Mouse (Mus musculus): ENCODE data around the gene Rfesd.

The Rfesd gene

DNA sequence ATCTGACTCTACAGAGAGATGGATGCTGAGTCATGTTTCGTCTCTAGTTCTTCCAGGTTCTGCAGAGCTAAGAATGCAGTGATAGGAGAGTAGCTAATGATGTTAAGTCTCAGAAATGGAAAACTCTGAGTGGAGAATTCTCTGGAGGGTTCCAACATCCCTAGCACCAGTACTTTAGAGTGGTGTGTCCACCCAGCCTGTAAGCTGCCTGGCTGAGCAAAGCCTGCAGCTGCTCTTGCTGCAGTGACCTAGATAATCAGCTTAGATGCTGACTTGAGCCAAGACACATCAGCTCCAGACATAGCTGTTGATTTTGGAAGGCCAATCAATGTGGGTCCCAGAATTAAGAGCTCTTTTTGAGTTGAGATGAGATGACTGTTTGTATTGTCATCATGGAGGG is 30.4 kb downstream of the Rfesd start:
- in situ Hi-C loops (cut with MboI, MseI), result no loop called here

DNA sequence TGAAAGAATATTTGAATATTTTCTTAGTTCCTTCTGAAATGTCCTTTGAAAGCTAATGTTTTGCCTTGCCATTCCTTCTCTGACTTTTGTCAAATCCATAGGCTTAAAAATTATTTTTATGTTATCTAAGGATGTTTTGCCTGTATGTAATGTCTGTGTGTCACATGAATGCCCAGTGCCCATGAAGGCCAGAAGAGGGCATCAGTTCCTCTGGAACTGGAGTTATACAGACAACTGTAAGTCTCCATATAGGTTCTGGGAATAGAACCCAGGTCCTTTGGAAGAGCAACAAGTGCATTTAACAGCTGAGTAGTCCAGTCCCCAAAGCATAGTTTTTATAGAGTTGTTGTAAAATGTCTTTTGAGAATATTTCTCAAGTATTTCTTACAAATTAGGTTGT is 36.6 kb downstream of the Rfesd start:
- in situ Hi-C loops (cut with MboI, MseI), result no loop called here

GRCm38 (mm10) chr13:75976649-75977048 is 41.9 kb downstream of the Rfesd start:
- in situ Hi-C loops (cut with MboI, MseI), result loop anchor here in 1 of 2 experiments (10.0 kb wide), 1 partner anchor 62 kb away; no protein-coding TSS in a partner anchor

- in situ Hi-C loops (cut with MboI, MseI), result loop anchor here in 1 of 2 experiments (10.0 kb wide), 1 partner anchor 61 kb away; no protein-coding TSS in a partner anchor
These were observed 42.3 kb downstream of the Rfesd start for GRCm38 (mm10) chr13:75976218-75976617.

DNA sequence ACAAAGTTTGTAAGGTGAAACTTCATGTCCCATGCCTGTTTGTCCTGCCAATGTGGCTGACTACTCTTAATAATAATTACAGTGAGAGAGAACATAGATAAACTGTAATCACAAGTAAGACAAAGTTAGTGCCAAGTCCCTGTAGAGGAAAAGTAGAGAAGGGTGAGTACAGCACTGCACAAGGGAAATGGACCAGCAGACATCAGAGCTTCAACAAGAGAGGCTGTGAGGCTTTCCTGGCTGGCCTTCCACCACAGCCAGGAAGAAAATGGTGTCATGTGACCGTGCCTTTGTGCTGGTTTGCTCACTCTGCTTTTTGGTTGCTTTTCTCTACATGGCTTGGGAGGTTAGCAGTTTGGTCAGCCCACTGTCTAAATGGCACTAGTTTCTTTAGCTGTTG is 42.9 kb downstream of the Rfesd start:
- in situ Hi-C loops (cut with MboI, MseI), result loop anchor here in 1 of 2 experiments (10.0 kb wide), 1 partner anchor 61 kb away; no protein-coding TSS in a partner anchor

DNA sequence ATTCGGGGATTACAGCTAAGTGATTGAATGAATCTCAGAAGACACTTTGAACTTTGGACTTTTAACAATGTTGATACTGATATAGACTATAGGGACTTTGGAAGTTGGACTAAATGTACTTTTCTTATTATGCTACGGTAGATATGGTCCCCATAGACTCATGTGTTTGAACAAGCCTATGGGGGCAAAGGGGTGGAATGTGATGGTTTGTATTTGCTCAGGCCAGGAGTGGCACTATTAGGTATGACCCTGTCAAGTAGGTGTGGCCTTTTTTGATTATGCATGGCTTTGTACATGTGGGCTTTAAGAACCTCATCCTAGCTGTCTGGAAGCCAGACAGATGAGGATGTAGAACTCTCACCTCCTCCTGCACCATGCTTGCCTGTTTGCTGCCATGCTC is 44.0 kb downstream of the Rfesd start:
- in situ Hi-C loops (cut with MboI, MseI), result loop anchor here in 1 of 2 experiments (10.0 kb wide), 1 partner anchor 60 kb away; no protein-coding TSS in a partner anchor

DNA sequence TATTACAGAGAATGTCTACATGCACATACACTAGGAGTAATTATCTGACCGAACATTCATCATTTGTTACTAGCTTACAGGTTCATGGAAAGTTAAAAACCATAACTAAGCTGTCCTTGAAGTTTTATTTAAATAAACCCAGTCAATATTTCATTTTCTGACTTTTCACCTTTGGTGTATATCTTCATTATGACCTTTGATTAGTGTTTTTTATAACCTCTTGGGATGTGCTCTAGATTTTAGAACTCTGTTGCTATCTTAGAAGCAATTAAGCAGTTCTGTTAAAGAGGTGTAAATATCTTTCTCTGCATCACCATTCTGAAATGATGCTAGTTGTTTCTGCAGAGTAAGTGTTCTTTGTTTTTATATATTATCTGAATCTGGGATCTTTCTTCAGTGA is 51.7 kb downstream of the Rfesd start, which contains the start of gene Spata9:
Gene Spata9 (plus strand): TSS at position 301 of the 400 bp plus-strand sequence.
- in situ Hi-C loops (cut with MboI, MseI), result no loop called here

DNA sequence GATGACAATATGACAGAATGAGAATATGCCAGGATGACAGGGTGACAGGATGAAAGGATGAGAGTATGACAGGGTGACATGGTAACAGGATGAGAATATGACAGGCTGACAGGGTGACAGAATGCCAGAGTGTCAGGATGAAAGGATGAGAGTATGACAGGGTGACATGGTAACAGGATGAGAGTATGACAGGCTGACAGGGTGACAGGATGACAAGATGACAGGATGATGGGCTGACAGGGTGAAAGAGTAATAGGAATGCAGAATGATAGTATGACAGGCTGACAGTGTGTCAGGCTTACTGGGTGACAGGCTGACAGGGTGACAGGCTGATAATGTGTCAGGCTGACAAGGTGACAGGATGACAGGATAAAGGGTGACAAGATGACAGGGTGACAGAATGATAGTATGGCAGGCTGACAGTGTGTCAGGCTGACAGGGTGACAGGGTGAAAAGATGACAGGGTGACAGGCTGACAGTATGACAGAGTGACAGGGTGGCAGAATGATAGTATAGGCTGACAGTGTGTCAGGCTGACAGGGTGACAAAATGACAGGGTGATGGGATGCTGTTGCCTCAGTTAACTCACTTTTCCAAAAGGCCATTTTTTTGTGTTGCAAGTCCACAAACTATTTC is 63.0 kb downstream of the Rfesd start:
- in situ Hi-C loops (cut with MboI, MseI), result no loop called here
